Mouse (Mus musculus): ENCODE measurements around the gene Dlat.

- TF ChIP-seq CTCF (conservative IDR thresholded peaks at IDR 0.05 in 1 of 2, IDR thresholded peaks at IDR 0.05 in 1 of 2; ENCODE audit: low read depth in 2 of 2, low read length in 2 of 2) = peak in 1 of 2 experiments; percentile 74; a peak in 2 of 4 replicates
- TF ChIP-seq POLR2A (IDR thresholded peaks at IDR 0.05; ENCODE audit: low read depth, low read length) = no peak
- peak; percentile 72 for TF ChIP-seq RAD21 (IDR thresholded peaks at IDR 0.05; ENCODE audit: low read depth, low read length)
- TF ChIP-seq ZC3H11A (IDR thresholded peaks at IDR 0.05; ENCODE audit: low read depth, low read length) = no peak
- no peak for TF ChIP-seq BHLHE40 (IDR thresholded peaks at IDR 0.05; ENCODE audit: low read depth, low read length)
- no peak for TF ChIP-seq ELF1 (IDR thresholded peaks at IDR 0.05; ENCODE audit: low read depth, low read length)
- TF ChIP-seq MAZ (IDR thresholded peaks at IDR 0.05; ENCODE audit: low read depth, low read length) = no peak
- no peak for TF ChIP-seq ZMIZ1 (IDR thresholded peaks at IDR 0.05; ENCODE audit: low read depth, low read length)
Measured at GRCm38 (mm10) chr9:50709108-50709507, 49.5 kb upstream of the Dlat start.

Measured in CH12.LX (cell line).